Mouse (Mus musculus): ENCODE data around the gene Gm9747.

The Gm9747 gene

DNA sequence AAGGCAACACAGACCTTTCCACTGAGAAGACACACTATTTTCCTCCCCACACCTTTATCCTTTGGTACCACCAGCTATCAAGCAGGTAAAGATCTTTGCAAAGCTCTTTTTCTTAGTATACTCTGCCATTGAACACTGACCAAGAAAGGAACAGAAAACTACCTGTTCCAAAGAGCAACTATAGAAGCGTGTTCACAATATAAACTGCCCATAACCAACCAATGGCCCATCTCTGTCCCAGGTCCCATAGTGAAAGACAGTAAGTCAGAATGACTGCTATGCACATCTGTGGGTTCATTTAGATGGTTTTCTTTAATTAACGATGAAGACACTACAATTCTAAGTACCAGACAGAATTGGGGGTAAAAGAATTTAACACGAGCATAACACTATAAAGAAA lies at the start of gene Gm9747:
Gm9747 (plus strand) TSS at position 301 of the 400 bp plus-strand sequence.
- DNase-seq = no peak

DNA sequence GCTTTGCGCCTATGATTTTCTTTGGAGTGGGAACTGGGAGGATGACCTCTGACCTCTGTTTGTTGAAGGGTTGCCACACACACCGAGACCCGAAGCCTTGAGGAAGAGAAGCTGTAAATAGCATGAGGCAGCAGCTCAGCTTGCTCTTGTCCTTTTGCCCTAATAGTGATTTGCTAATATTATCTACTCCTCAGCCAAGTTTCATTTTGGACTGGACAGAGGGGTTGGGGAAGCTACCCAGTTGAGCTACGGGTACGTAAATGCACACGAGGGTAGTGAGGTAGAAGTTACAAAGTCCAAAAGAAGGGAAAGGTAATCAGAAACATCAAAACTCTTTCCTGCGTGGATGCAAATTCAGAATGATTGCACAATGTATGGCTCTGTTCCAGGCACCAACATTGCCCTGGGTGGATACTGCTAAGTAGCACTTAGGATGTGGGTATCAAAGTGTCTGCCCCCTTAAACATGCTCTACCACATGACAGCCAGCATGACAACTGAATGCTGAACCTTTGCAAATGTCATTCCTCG lies 48.9 kb upstream of the Gm9747 start:
- DNase-seq = no peak

DNA sequence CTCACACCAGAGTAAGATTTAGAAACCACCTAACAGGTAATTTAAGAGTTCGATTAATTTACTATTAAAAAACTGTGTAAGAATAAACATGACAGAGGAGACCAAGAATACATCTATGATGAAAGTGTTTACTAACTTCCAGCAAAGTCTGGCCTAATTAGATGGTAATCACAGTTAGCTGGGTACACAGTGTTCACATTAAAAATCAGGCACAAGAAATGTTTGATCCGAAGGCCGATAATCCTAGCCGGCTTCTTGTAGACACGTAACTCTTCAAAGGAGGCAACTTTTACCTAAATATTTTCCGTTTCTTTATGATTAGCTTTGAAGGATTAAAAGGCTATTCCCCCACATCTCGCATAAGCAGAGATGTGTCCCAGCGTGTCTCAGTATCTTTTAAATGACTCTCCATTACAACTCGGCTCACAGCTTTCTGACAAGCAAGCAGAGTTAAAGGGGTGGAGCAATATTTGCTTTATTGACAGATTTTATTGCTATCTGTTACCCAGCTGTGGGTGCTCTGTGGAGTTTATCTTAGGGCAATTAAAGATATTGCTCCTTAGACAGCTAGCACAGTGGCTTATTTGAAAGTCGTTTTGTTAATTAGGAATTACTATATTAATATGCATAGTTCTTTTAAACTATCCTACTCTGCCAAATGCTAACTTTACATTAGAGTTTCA lies 44.2 kb upstream of the Gm9747 start:
- no peak for DNase-seq

DNA sequence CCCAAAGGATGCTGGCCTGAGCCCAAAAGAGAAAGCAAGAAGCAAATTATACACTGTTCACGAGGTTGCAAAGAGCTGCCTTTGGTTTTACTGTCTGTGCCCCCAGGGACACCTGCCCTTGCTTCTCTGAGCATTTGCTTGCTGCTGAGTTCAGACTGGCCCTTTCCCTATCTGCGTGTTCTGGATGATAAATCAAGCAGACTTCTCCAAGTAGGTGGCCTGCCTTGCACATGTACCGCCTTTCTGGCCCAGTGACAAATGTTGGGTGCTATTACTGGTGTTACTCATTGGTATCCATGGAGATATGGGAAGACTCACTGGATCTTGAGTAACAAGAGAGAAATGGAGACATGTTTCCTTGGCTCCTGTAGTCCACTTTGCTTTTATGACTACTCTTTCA lies 43.4 kb upstream of the Gm9747 start:
- peak; percentile 19 to 38 for DNase-seq

DNA sequence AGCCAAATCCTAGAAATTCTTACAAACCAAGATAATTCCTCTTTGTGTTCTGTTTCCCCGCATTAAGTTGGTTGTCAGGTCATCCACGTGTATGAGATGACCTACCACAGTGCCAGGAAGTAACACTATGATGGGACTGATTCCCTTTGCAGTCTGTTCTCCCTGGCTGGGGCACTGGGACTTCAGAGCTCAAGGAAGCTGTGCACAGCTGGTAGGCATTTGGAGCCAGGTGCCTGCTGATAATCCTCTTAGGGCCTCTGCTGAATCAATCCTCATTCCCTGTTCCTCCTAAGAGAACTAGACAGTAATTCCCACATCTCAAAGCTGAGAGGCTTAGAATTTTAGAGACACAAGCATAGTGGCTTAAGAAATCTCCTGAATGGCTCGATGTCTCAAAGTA lies 41.3 kb upstream of the Gm9747 start:
- no peak for DNase-seq

DNA sequence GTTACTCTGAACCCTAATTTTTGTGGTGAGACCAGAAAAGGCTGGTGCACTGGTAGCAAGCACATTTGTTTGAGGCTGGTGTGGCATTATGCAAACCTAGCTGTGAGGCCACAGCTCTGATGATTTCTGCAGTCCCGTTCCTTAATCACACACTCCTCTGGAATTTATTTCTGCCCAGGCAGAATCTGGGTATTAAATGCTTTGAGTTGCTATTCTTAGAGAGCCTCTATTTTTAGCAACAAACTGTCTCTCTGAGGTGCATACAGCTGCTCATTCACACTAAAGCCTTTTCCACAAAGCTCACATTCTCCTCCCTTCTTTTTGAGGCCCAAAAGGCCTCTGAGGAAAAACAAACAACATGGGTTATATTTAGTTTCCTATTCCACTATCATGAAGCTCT lies 33.0 kb upstream of the Gm9747 start:
- no peak for DNase-seq

DNA sequence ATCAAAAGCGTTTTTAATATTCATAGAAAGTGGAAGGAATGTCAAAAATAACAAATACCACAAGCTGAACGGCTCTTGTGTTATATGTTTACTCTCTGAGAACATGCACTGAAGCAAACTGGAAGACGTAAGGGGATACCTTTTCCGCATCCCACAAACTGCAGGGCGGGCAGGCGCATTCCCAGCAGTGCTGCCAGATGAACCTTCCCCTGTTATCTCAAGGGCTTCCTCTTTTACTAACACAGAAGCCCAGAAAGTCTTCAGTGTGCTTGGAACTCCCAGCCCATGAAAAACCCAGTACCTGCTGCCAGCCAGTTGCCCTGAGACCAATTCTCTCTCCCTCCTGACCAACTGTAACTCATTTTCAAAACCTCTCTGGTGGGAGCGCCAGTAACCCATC lies 32.3 kb upstream of the Gm9747 start:
- DNase-seq = no peak

DNA sequence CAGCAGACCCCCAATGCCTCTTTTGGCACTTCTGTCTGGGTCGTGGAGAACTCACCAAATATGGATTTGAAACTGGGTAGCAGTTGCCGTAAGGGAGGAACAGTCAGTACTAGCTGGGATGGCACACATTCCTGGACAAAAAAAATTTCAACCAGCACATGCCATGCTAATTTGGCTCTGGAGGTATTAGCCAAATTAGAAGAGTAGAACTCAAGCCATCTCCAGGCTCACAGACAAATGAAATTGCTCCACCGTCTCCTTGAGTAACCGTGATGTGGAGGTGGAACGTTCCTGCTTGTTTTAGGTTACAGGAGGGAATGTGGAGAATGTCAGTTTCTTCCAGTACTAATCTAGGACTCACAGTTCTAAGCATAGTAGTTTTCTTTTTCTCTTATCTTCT lies 25.4 kb upstream of the Gm9747 start:
- DNase-seq = no peak

DNA sequence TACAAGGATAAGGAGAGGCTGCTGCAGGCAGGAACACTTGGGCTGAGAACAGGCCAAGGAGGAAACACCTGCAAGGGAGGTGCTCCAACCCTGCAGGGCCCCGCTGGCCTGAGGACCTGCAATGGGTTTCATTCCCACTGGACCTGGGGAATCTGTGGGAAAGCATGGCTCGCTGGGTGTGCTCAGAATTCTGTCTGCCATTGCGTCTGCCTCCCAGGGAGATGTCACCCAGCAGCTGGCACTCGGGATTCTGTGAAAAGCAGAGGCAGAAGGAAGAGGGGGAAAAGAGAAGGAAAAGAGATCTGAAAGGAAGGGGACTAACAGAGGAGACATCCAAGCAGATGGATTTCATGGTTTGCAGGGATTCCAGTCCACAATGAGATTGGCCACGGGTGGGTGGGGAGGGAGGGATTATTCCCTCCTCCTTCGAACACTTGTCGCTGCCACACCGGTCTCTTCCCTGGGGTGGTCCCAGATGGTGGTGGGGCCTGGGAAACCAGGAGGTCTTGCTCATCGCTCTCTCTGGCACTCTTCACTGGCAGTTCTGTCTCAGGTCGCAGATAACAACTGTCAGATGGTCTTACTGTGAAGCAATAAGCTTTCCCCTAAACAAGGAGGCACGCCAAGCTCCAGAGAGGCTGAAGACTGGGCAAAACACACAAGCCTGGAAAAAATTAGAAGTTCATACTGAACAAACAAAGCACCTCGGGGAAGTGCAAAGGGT lies 12.1 kb upstream of the Gm9747 start:
- DNase-seq = no peak

DNA sequence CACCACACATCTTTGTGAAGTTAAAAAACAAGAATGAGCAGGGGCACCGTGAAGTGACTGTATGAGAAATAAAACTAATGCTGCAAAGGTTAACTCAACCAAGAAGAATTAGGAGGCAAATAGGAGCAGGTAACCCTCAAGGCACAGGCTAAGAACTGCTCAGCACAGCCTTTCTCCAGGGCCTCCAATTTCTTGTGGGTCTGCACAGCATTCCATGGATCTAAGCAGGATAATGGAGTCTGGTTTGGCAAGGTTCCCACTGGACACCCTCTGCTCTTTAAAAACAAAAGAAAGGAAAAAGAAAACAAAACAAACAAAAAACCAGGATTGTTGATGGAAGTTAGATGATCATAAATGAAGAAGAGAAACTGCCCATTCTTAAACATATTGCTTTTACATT lies 11.4 kb upstream of the Gm9747 start:
- DNase-seq = no peak

DNA sequence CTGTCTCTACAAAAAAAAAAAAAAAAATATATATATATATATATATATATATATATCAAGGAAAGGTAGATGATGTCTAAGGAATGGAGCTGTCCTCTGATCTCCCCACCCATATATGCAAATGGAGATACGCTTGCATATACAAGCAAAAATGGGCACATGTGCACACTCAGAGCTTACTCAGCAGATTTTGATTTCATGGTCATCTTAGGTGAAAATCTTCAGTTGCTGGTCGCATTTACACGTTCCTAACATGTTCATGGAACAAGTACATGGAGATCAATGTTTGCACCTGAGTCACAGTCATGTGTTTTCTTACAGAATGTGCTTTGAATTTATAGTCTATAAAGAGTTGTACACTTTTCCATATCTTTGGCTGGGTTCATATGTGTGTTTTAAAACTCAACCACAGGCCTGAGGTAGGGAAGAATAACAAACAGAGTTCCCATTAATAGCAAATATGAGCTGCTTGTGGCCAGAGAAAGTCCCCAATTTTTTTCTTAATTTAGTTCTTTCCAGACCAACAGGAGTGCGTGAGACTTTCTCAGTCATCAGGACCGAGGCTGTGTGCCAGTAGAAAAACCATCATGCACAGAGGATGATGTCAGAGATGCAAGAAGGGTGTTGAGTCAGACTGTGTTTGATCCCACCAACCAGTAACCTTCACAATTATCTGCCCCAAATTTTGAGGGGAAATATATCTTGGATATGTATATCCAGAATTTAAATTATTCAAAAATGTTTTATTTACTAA lies 9.7 kb upstream of the Gm9747 start:
- DNase-seq = no peak

DNA sequence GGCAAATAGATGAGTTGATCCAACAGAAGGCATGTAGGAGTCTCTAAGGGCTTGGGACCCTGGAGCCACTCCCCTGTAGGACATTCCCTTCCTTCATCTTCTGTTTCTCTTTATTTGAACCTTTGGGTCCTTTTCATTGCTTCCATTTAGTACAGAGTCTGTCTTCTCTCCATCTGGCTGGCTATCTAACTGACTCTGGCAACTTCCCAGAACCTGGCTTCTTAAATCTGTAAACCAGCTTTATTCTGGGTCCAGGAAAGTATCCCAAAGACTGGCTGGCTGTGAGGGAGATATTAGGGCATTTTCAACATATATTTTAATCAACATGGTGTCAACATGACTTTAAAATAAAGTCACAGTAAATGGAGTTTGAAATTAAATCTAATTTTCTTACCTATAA lies 4.1 kb upstream of the Gm9747 start:
- DNase-seq = no peak

DNA sequence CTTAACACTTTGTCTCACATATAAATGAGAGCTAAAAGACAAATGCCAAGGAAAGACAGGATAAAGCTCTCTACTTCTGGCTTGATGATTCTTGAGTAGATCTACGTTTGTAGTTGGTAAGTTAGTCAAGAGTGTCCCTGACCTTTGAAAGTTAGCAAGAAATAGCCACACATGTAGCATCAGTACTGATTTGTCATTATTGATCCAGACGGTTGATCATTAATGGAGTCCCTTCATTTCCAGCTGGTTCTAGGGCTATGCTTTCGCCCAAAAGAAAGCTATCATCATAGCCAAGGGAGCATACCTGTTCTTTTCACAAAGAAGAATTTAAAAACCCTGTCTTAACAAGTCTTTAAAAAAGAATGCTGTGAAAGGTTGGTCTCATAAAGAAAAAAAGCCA lies 1.7 kb downstream of the Gm9747 start:
- no peak for DNase-seq

DNA sequence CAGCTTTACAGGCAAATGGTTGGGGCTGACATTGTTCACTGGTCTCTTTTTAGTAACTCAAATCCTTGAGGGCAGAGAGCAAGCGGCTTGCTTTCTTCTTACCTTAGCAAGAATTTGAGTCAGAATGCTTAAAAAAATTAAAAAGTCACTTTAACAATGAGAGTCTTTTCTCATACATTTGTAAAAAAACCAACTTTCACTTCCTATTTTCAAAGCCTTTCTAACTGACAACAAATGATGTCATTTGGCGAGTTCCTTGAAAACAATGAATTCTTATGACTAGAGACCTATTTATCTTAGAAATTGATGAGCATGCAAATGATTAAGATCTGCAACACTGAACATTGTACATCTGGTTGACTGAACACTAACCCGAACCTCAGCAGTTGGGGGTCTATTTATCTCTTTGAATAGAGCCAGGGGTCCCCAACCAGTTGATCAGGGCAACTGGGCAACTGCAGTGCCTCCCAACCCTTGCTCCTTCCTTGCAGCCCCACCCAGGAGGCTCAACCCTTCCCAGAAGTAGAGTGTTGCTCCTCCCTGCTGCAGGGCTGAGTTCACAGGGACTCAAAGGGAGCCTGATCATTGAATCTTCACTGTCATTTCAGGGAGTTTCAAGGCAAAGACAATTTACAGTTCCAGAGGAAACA lies 2.7 kb downstream of the Gm9747 start:
- DNase-seq = no peak

DNA sequence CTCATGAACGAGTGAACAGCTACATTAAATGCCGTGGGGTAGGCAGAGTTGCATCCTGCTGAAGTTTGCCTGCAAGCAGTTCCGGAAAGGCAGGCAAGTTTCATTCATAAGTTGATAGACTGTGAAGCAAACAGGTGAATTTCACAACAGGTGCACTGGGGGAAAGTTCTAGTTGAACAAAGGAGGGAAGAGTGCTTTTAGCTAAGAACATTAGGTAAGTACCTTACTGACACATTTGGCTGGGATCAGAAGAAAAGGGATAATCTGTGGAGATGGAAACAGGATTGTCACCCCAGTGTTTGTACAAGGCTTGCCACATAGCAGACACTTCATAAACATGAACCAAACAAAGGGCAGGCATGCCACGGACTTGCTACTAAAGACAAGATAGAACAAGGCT lies 5.3 kb downstream of the Gm9747 start:
- no peak for DNase-seq

DNA sequence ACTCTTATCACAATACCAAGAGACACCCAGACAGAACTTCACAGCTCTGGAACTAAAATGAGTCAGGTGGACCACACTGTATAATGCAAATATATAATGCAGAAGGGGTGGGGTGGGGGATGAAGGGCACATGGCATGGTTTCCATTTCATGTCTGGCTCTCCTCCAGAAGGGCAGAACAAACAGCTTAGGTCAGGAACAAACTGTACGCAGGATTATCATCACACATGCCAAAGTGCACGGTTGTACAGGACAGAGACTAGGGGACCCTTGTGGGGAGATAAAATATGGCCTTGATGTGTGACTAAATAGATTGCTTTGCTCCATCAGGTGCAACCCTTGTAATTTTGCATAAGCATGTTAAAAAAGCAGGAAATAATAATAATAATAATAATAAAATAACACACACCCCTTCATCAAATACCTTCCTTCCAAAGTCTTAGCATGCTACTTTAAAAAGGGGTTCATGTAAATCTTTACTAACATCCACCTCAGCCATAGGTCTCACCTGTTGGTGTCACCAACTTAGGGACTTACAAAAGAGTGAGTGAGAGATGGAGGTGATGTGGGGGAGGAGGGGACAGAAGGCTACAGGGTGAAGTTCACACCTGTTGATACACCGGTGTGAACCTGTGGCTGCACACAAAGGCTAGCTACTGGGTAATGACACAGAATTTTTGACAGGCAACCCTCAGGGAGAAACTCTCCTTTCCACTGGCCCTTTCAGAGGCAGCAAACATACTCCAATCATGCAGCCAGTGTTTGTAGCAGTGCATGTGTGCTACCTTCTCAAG lies 6.7 kb downstream of the Gm9747 start:
- no peak for DNase-seq

DNA sequence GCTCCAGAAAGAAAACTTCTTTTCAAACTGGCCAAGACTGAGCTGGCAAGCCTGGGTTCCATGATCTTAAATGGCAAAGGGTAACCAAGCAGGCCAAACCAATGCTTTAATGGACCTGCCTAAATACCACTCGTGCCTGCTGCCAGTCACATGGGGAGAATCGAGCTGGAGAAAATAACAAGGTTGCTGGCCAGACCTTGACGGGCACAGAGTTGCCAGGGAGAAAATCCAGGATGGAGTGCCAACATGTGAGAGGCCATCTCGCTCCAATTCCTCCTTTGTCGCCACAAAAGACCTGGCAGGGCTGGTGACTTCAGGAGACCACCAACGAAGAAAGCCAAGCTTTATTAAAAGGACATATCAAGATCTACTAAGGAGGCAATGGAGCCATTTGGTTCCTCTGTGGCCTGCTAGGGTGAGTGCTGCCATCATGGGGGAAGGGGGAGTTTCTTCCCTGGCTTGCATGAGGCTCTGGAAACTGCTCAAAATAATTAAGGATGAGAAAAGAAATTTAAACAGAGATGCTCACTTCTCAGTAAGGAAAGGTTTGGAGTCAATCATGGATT lies 10.4 kb downstream of the Gm9747 start:
- DNase-seq = peak; percentile 30 to 32

DNA sequence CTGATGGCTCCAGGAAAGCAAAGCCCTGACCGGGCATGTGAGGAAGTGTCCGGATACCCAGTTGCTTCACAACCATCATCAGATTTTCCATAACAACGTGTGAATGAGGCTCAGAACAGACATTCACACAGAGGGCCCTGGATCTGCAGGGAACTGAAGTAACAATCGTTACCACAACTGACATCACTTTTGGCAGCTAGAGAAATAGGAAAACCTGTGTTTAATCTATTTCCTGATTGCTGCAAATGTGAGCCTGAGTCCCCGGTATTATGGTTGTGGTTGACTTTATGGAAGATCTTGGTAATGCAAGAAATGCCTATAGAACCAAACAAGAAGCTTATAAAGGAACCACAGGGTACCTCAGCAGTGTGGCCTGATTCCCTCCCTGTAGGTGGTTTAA lies 12.1 kb downstream of the Gm9747 start:
- no peak for DNase-seq

DNA sequence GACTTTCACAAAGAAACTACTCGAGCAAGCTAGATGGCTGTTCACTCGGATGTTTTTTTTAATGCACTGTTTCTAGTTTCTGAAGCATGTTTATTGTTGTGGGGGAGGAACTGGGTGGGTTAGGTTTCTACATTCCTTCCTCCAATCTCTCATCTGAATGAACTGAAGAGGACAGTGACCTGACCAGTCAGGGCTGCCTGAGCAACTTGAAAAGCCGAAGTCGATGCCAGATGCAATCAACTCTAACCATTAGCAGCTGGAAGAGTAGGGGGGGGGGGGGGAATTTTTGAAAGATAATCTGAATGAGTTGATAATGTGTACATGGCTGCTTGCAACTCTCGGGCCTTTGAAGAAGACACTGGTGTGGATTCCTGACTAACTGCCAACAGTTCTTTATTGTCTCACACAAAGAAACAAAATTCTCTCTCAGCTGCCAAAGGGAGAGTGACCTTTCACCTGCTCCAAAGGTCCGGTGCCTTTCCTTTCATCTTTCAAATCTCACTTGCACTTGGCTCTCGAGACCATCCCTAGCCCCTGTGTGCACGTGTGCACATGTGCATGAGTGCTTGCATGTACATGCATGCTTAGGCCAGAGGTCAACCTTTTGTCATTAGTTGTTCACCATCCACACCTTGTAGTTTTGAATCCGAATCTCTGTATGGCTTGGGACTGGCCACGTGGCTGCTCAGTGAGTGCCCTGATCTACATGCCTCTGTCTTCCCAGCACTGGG lies 14.5 kb downstream of the Gm9747 start:
- peak; percentile 18 to 33 for DNase-seq

DNA sequence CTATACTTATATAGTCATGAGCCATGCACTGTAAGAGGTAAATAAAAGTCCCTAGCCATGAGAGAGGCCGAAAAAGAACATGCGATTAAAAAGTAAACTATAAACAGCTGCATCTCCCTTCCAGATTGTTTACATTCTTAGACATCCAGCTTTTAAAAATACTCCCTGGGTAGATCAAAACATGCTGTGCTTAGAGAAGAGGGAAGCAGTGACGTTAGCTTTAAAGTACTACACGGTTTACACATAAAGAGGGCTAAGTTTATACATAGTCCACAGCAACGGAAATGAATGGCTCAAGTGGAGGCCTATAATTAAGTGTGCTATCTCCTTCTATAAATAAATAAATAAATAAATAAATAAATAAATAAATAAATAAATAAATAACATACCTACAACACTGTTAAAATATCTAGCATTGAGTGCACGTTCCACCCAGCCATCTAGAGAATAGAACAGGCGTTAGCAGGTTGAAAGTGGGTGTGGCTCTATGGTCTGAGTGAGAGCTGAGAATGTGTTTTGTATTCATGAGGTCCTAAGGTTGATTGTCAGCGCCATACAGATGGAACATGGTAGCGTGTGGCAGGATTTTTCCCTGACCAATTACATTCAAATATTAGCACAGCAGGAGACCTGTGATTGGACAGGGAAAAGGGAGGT lies 21.0 kb downstream of the Gm9747 start:
- no peak for DNase-seq

DNA sequence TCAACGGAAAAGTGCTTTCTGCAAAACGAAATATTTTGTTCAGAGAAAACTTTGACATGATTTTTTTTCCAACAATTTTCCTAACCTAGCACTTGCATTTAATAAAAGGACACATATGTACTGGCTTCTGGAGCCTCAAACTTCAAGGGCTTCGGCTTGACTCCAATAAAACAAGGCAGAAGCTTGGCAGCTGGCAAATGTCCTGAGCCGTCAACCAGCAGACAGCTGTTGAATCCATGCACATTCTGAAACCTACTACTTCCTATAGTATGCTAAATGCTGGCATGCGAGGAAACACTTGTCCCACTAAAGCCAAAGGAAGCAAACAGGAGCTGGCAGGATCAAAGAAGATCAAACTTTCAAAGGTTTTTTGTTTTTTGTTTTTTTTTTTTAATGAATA lies 24.5 kb downstream of the Gm9747 start:
- no peak for DNase-seq

All from kidney, adult 8-10 months (tissue).